Mouse (Mus musculus): ENCODE results near the gene Atxn1. TPM values are rescaled to one million over a fixed set of nuclear protein-coding genes. Genes with fewer than 3 reads are reported as not detected.

Atxn1 gene
- polyA plus RNA-seq, 1 experiment from 2014 or later, result 8.2 TPM

DNA sequence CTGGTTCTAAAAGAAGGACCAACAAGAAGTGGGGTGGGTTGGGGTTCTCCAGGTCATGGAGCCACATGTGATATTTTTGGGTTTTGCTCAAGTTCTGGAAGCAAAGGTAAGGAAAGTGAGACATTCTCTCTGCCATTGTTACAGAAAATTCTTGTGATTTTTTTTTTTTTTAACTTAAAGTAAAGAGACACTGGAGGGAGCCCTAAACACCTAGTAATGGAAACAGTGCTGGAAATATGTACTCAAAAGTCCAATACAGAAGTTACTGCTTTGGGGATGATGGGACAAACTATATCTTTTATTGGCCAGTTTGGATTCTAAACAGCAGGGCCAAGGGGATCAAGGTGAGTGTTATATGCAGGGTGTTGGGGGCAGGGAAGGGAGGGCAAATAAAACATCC lies 330.9 kb downstream of the Atxn1 start:
- Histone ChIP-seq H3K27ac (replicated peaks) (no peak overlapping the region), H3K9me3 (no peaks in the 10 kb centered on the region), H3K4me1 (replicated peaks) (no peaks in the 10 kb centered on the region), H3K9ac (no peak overlapping the region), H3K27me3 (no peaks in the 10 kb centered on the region), H3K4me3 (no peak overlapping the region), H3K36me3 (no peaks in the 10 kb centered on the region), H3K4me2 (no peak overlapping the region)
- no peak for ATAC-seq (ENCODE audit: low read depth)

GRCm38 (mm10) chr13:45632133-45632532 lies 332.7 kb downstream of the Atxn1 start:
- no peak for ATAC-seq (ENCODE audit: low read depth)
- WGBS, result 77% methylated on average over 3 of the region's 3 CpGs

GRCm38 (mm10) chr13:45630518-45631290 lies 334.1 kb downstream of the Atxn1 start:
- H3K4me1 ChIP-seq (replicated peaks), result no peaks in the 10 kb centered on the region
- no peaks in the 10 kb centered on the region for H3K36me3 ChIP-seq
- no peak overlapping the region for H3K4me2 ChIP-seq
- no peaks in the 10 kb centered on the region for H3K27me3 ChIP-seq
- ATAC-seq (ENCODE audit: low read depth), result no peak
- WGBS, result 68% methylated on average over 12 of the region's 12 CpGs
- H3K9ac ChIP-seq, result no peak overlapping the region
- H3K27ac ChIP-seq (replicated peaks), result no peak overlapping the region
- no peak overlapping the region for H3K4me3 ChIP-seq
- H3K9me3 ChIP-seq, result no peaks in the 10 kb centered on the region

More at GRCm38 (mm10) chr13:45632133-45632532, 332.7 kb downstream of the Atxn1 start:
- no peaks in the 10 kb centered on the region for H3K36me3 ChIP-seq
- H3K27ac ChIP-seq (replicated peaks), result no peak overlapping the region
- H3K4me1 ChIP-seq (replicated peaks), result no peaks in the 10 kb centered on the region
- no peak overlapping the region for H3K4me3 ChIP-seq
- no peaks in the 10 kb centered on the region for H3K27me3 ChIP-seq
- H3K9ac ChIP-seq, result no peak overlapping the region
- H3K9me3 ChIP-seq, result no peaks in the 10 kb centered on the region
- H3K4me2 ChIP-seq, result no peak overlapping the region

- Histone ChIP-seq H3K9me3 (no peaks in the 10 kb centered on the region), H3K27ac (replicated peaks) (no peak overlapping the region), H3K9ac (no peak overlapping the region), H3K4me3 (no peak overlapping the region), H3K4me1 (replicated peaks) (no peaks in the 10 kb centered on the region), H3K4me2 (no peak overlapping the region), H3K36me3 (no peaks in the 10 kb centered on the region), H3K27me3 (no peaks in the 10 kb centered on the region)
- WGBS, result 68% methylated on average over 1 of the region's 1 CpGs
- ATAC-seq (ENCODE audit: low read depth), result no peak
Observed at GRCm38 (mm10) chr13:45629750-45630149, 335.1 kb downstream of the Atxn1 start.

GRCm38 (mm10) chr13:45628341-45628740 lies 336.5 kb downstream of the Atxn1 start:
- H3K36me3 ChIP-seq, result no peaks in the 10 kb centered on the region
- H3K4me3 ChIP-seq, result no peak overlapping the region
- H3K4me1 ChIP-seq (replicated peaks), result no peaks in the 10 kb centered on the region
- H3K27ac ChIP-seq (replicated peaks), result no peak overlapping the region
- H3K27me3 ChIP-seq, result no peaks in the 10 kb centered on the region
- H3K4me2 ChIP-seq, result no peak overlapping the region
- 57% methylated on average over 8 of the region's 8 CpGs for WGBS
- no peaks in the 10 kb centered on the region for H3K9me3 ChIP-seq
- no peak for ATAC-seq (ENCODE audit: low read depth)
- no peak overlapping the region for H3K9ac ChIP-seq

- WGBS, result 81% methylated on average over 8 of the region's 8 CpGs
- Histone ChIP-seq H3K4me3 (no peak overlapping the region), H3K4me1 (replicated peaks) (no peaks in the 10 kb centered on the region), H3K36me3 (no peaks in the 10 kb centered on the region), H3K4me2 (no peak overlapping the region), H3K27me3 (no peaks in the 10 kb centered on the region), H3K9me3 (no peaks in the 10 kb centered on the region), H3K9ac (no peak overlapping the region), H3K27ac (replicated peaks) (no peak overlapping the region)
- no peak for ATAC-seq (ENCODE audit: low read depth)
Observed at GRCm38 (mm10) chr13:45627206-45627751, 337.5 kb downstream of the Atxn1 start.

DNA sequence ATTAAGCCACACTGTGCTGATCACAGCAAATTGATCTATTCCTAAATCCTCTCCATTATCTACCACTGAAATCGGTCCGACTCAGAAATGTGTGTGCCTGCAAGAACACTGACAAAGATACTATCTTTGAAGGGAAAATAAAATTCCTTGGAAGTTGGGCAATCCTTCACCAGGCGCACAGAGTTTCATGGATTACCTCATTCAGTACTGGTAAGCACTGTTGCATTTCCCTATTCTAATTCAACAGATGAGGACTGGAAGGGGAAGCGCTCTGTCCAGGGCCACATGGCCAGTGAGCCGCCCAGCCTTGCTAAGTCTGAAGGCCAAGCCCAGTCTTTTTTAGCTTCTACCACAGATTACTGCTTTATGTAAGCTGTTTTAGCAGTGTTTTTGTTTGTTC lies 339.1 kb downstream of the Atxn1 start:
- Histone ChIP-seq H3K36me3 (no peaks in the 10 kb centered on the region), H3K4me2 (no peak overlapping the region), H3K4me3 (no peak overlapping the region), H3K27me3 (no peaks in the 10 kb centered on the region), H3K9me3 (no peaks in the 10 kb centered on the region), H3K27ac (replicated peaks) (no peak overlapping the region), H3K4me1 (replicated peaks) (no peaks in the 10 kb centered on the region), H3K9ac (no peak overlapping the region)
- no peak for ATAC-seq (ENCODE audit: low read depth)
- 90% methylated on average over 5 of the region's 5 CpGs for WGBS

- no peak for ATAC-seq (ENCODE audit: low read depth)
- Histone ChIP-seq H3K27ac (replicated peaks) (no peak overlapping the region), H3K4me3 (no peak overlapping the region), H3K9me3 (no peaks in the 10 kb centered on the region), H3K4me1 (replicated peaks) (0 out of 2 replicates have a peak, but pooled peaks cover 7% of the 10 kb centered on the region), H3K36me3 (no peaks in the 10 kb centered on the region), H3K4me2 (no peak overlapping the region), H3K9ac (no peak overlapping the region), H3K27me3 (no peaks in the 10 kb centered on the region)
- WGBS, result 90% methylated on average over 1 of the region's 1 CpGs
Observed at GRCm38 (mm10) chr13:45623846-45624245, 341.0 kb downstream of the Atxn1 start.

DNA sequence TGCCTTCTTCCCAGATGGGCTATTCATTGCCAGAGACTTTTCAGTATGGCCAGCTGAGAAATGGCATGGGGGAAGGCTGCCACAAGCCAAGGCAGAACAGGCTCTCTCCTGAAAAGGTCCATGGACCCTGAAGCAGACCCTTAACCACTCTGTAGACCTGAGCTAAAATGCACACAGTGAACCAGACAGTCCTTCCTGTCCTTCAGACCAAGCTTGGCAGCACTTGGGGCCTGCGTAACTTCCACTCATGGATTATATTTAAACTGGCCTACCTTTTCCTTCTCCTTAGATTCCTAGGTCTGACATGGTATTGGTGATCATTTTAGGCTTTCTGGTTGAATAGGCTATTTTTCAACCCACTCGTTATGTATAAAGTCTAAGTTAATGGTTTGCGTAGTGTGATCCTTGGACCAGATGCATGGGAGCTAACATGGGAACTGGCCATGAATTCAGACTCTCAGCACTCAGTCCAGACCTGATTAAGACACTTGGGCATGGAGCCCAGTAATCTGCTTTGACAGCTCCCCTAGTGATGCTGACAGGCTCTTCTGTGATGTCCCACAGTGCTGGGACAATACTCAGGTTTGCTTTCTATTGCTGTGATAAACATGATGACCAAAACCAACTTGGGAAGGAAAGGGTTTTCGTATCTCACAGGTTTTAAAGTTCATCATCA lies 341.8 kb downstream of the Atxn1 start:
- Histone ChIP-seq H3K4me2 (no peak overlapping the region), H3K4me1 (replicated peaks) (0 out of 2 replicates have a peak, but pooled peaks cover 7% of the 10 kb centered on the region), H3K36me3 (no peaks in the 10 kb centered on the region), H3K9ac (no peak overlapping the region), H3K9me3 (no peaks in the 10 kb centered on the region), H3K27me3 (no peaks in the 10 kb centered on the region), H3K27ac (replicated peaks) (no peak overlapping the region), H3K4me3 (no peak overlapping the region)
- ATAC-seq (ENCODE audit: low read depth), result no peak
- 90% methylated on average over 4 of the region's 4 CpGs for WGBS

GRCm38 (mm10) chr13:45620687-45621086 lies 344.1 kb downstream of the Atxn1 start:
- Histone ChIP-seq H3K4me2 (no peak overlapping the region), H3K4me3 (no peak overlapping the region), H3K4me1 (replicated peaks) (0 out of 2 replicates have a peak, but pooled peaks cover 7% of the 10 kb centered on the region), H3K36me3 (no peaks in the 10 kb centered on the region), H3K27me3 (no peaks in the 10 kb centered on the region), H3K9me3 (no peaks in the 10 kb centered on the region), H3K9ac (no peak overlapping the region), H3K27ac (replicated peaks) (no peak overlapping the region)
- WGBS, result 86% methylated on average over 12 of the region's 12 CpGs
- no peak for ATAC-seq (ENCODE audit: low read depth)

DNA sequence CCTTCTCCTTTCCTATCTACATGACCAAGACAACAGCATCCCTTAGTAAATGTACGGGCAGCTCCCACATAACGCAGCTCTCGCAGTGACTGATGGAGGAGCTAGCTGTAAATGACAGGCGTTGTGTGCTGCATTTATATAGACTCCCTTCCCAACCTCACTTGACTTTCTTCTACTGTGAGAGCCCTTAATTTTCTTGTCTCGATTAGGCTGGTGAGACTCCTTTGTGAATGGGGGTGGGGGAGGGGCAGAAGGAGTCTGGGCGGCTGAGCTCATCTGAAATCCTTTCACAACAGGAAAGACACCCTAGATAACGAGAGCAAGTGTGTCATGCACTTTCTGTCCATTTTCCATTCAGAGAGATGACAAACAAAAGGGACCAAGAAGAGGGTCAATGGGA lies 344.5 kb downstream of the Atxn1 start:
- H3K4me1 ChIP-seq (replicated peaks), result 0 out of 2 replicates have a peak, but pooled peaks cover 7% of the 10 kb centered on the region
- no peaks in the 10 kb centered on the region for H3K36me3 ChIP-seq
- H3K27ac ChIP-seq (replicated peaks), result no peak overlapping the region
- WGBS, result 50% methylated on average over 7 of the region's 7 CpGs
- H3K9ac ChIP-seq, result no peak overlapping the region
- H3K4me2 ChIP-seq, result no peak overlapping the region
- ATAC-seq (ENCODE audit: low read depth), result no peak
- no peak overlapping the region for H3K4me3 ChIP-seq
- no peaks in the 10 kb centered on the region for H3K9me3 ChIP-seq
- H3K27me3 ChIP-seq, result no peaks in the 10 kb centered on the region

- peaks cover 13% of the 10 kb centered on the region for H3K4me1 ChIP-seq (replicated peaks)
- 85% methylated on average over 6 of the region's 6 CpGs for WGBS
- H3K9me3 ChIP-seq, result no peaks in the 10 kb centered on the region
- ATAC-seq (ENCODE audit: low read depth), result no peak
- no peak overlapping the region for H3K4me3 ChIP-seq
- H3K36me3 ChIP-seq, result no peaks in the 10 kb centered on the region
- H3K9ac ChIP-seq, result no peak overlapping the region
- no peaks in the 10 kb centered on the region for H3K27me3 ChIP-seq
- H3K27ac ChIP-seq (replicated peaks), result no peak overlapping the region
- H3K4me2 ChIP-seq, result no peak overlapping the region
Observed at GRCm38 (mm10) chr13:45617988-45618387, 346.8 kb downstream of the Atxn1 start.

Measured in neural tube, embryonic 13.5 days (tissue).